Mouse (Mus musculus): ENCODE results near the gene Wfdc9.

- TF ChIP-seq CTCF (IDR thresholded peaks at IDR 0.05; ENCODE audit: low read depth) (no peak), EP300 (optimal IDR thresholded peaks at IDR 0.05) (no peak)
Measured at GRCm38 (mm10) chr2:164664851-164665250, 8.5 kb upstream of the Wfdc9 start.
